Mouse (Mus musculus): Measurements from ENCODE around the gene Smarcd2. TPM values are rescaled to one million over a fixed set of nuclear protein-coding genes. Genes with fewer than 3 reads are reported as not detected.

The Smarcd2 gene
- polyA plus RNA-seq, 2 experiments from 2014 or later = 12.3 to 23.7 TPM

GRCm38 (mm10) chr11:106274971-106275411 is 2.2 kb upstream of the Smarcd2 start:
- no peak for ATAC-seq

- no peak for ATAC-seq
Observed at GRCm38 (mm10) chr11:106274374-106274773, 1.6 kb upstream of the Smarcd2 start.

GRCm38 (mm10) chr11:106273811-106274210 is 1.0 kb upstream of the Smarcd2 start:
- ATAC-seq = no peak

- ATAC-seq = no peak
Observed at GRCm38 (mm10) chr11:106273311-106273684, 526 bp upstream of the Smarcd2 start.

- no peak for ATAC-seq
Observed at GRCm38 (mm10) chr11:106271794-106272643, 753 bp downstream of the Smarcd2 start.

GRCm38 (mm10) chr11:106271131-106271793 is 1.5 kb downstream of the Smarcd2 start:
- no peak for ATAC-seq

- no peak for ATAC-seq
Observed at GRCm38 (mm10) chr11:106269060-106269431, 3.7 kb downstream of the Smarcd2 start.

- ATAC-seq = no peak
Observed at GRCm38 (mm10) chr11:106268326-106269059, 4.3 kb downstream of the Smarcd2 start.

GRCm38 (mm10) chr11:106267871-106268270 is 4.9 kb downstream of the Smarcd2 start:
- no peak for ATAC-seq

- no peak for ATAC-seq
Observed at GRCm38 (mm10) chr11:106267311-106267852, 5.4 kb downstream of the Smarcd2 start.

GRCm38 (mm10) chr11:106266431-106266830 is 6.3 kb downstream of the Smarcd2 start:
- ATAC-seq = no peak

GRCm38 (mm10) chr11:106265570-106265969 is 7.2 kb downstream of the Smarcd2 start:
- no peak for ATAC-seq

GRCm38 (mm10) chr11:106264988-106265387 is 7.8 kb downstream of the Smarcd2 start:
- ATAC-seq = no peak

GRCm38 (mm10) chr11:106263963-106264362 is 8.8 kb downstream of the Smarcd2 start:
- ATAC-seq = no peak

- ATAC-seq = no peak
Observed at GRCm38 (mm10) chr11:106260826-106261450, 11.8 kb downstream of the Smarcd2 start.

- ATAC-seq = no peak
Observed at GRCm38 (mm10) chr11:106256775-106257174, 16.0 kb downstream of the Smarcd2 start.

- peak; percentile 94 for ATAC-seq
Observed at GRCm38 (mm10) chr11:106255685-106256451, 16.9 kb downstream of the Smarcd2 start, which contains the start of the genes Ftsj3 and Psmc5. Gene Ftsj3 (minus strand): TSS chr11:106256079. Gene Psmc5 (plus strand): TSS chr11:106256154.

GRCm38 (mm10) chr11:106255174-106255573 is 17.6 kb downstream of the Smarcd2 start:
- no peak for ATAC-seq

- no peak for ATAC-seq
Observed at GRCm38 (mm10) chr11:106254767-106255166, 18.0 kb downstream of the Smarcd2 start.

- ATAC-seq = no peak
Observed at GRCm38 (mm10) chr11:106249326-106249725, 23.4 kb downstream of the Smarcd2 start.

GRCm38 (mm10) chr11:106246834-106247233 is 25.9 kb downstream of the Smarcd2 start:
- ATAC-seq = no peak
